Mouse (Mus musculus): ENCODE measurements around the gene Hsd11b1.

DNA sequence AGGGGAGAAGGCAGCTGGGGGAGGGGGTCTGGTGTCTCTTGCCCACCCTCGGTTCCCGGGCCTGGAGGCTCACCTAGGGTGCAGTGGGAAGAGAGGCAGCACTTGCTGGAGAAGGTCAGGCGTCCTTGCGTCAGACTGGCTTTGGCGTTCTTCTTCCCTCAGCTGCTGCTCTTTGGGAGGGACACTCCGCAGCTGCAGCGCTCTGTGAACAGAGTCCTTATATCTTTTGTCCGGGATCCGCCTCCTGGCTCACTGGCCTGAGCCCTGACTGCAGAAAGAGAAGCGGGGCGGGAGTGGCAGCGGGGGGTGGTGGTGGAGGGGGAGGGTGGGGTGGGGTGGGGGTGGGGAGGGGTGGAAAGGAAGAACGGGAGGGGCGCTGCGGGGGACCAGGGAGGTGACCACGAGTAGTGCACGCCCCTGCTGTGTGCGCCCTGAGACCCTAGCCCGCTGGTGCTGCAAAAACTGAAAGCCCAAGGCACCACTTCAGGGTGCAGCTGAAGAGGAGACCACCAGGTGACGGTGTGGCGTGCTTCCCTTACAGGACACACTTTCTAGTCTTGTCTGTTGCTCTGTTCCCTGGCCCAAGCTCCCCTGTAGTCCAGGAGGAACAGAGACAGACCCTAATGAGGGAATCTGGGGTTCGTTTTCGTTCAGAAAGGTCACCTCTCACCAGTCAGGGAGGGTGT lies 9.2 kb upstream of the Hsd11b1 start, which contains the start of gene G0s2:
- peak; percentile 100 for TF ChIP-seq POLR2A (IDR thresholded peaks at IDR 0.05; ENCODE audit: insufficient read depth, low read depth, low read length)
- peak; percentile 60 for TF ChIP-seq CTCF (IDR thresholded peaks at IDR 0.05)
- peak; percentile 90 for TF ChIP-seq EP300 (IDR thresholded peaks at IDR 0.05; ENCODE audit: insufficient read depth, low read depth, low read length)

Data from heart, adult 2 months (tissue).